25 mouse cellular contexts compared by ENCODE assay signal in genomic region chr19:45159991-45160390, GRCm38 (mm10). TPM values are rescaled to one million over a fixed set of nuclear protein-coding genes. Genes with fewer than 3 reads are reported as not detected.
A peak's percentile ranks its signal among the peaks of the same experiment; 100 is the strongest.
DNase-seq lines count a peak whose midpoint lies in the region; ATAC-seq and TF ChIP-seq lines count a peak whose summit lies in the region.
"Had no signal": no experiment of that assay in that cellular context is flagged by ENCODE, and none has a peak within 500 bp of the region (broad histone marks: within the 10 kb centered on the region; RNA-seq: fewer than 3 reads in every experiment).

No protein-coding gene starts in this region.

- no peak for TF ChIP-seq CTCF in hindbrain, postnatal 0 days (IDR thresholded peaks at IDR 0.05; ENCODE audit: low read depth)

- no peaks in the 10 kb centered on the region for H3K4me1 ChIP-seq in hindbrain, embryonic 11.5 days (replicated peaks; ENCODE audit: control insufficient read depth, insufficient read depth, low read length)
- H3K4me1 ChIP-seq in hindbrain, postnatal 0 days (ENCODE audit: insufficient read depth, low read length), result no peaks in the 10 kb centered on the region
- H3K4me1 ChIP-seq in midbrain, embryonic 11.5 days (ENCODE audit: control insufficient read depth, insufficient read depth, low read length), result no peaks in the 10 kb centered on the region
- H3K4me1 ChIP-seq in midbrain, embryonic 16.5 days (ENCODE audit: control insufficient read depth, insufficient read depth, low read length), result no peaks in the 10 kb centered on the region
- peaks cover 10% of the 10 kb centered on the region for H3K4me1 ChIP-seq in embryonic facial prominence, embryonic 10.5 days
- peaks cover 17% of the 10 kb centered on the region; the same call in 1 of the 2 replicates for H3K4me1 ChIP-seq in kidney, embryonic 15.5 days

- H3K27me3 ChIP-seq in hindbrain, embryonic 11.5 days (ENCODE audit: control insufficient read depth, insufficient read depth, low read length), result peaks cover 98% of the 10 kb centered on the region
- H3K27me3 ChIP-seq in hindbrain, postnatal 0 days (ENCODE audit: insufficient read depth, low read length), result peaks cover 96% of the 10 kb centered on the region
- peaks cover 99% of the 10 kb centered on the region for H3K27me3 ChIP-seq in midbrain, embryonic 11.5 days (ENCODE audit: control insufficient read depth, insufficient read depth, low read length)
- H3K27me3 ChIP-seq in midbrain, embryonic 16.5 days (ENCODE audit: control insufficient read depth, insufficient read depth, low read depth, low read length), result peaks cover 95% of the 10 kb centered on the region
- peaks cover 100% of the 10 kb centered on the region for H3K27me3 ChIP-seq in embryonic facial prominence, embryonic 10.5 days (replicated peaks; ENCODE audit: low read depth, poor library complexity, severe bottlenecking)
- H3K27me3 ChIP-seq in kidney, embryonic 15.5 days, result peaks cover 100% of the 10 kb centered on the region

- no peak for ATAC-seq in hindbrain, embryonic 11.5 days (ENCODE audit: low FRiP score)
- no peak for ATAC-seq in hindbrain, postnatal 0 days
- ATAC-seq in midbrain, embryonic 11.5 days (ENCODE audit: low FRiP score), result no peak
- no peak for ATAC-seq in midbrain, embryonic 16.5 days
- ATAC-seq in kidney, embryonic 15.5 days (replicated peaks; ENCODE audit: low FRiP score), result no peak
- ATAC-seq: activated CD4-positive, CD25-positive, alpha-beta regulatory T cell, adult 4 months; CD4-positive, CD25-positive, alpha-beta regulatory T cell, adult 4 months had no signal

- peak; percentile 39 for DNase-seq in hindbrain, embryonic 11.5 days (ENCODE audit: low spot score)
- no peak for DNase-seq in hindbrain, postnatal 0 days (ENCODE audit: low spot score)
- DNase-seq in midbrain, embryonic 11.5 days (ENCODE audit: low spot score, missing footprints), result peak; percentile 91
- peak; percentile 32 for DNase-seq in embryonic facial prominence, embryonic 10.5 days (ENCODE audit: low spot score)
- DNase-seq: adrenal gland, adult 2 months; adrenal gland, adult 8-10 months; adrenal gland, postnatal 10 days; adrenal gland, postnatal 14 days; adrenal gland, postnatal 25 days; adrenal gland, postnatal 36 days; B cell, adult 2 months; cerebellum, adult 11 months; cerebellum, adult 11-12 months; cerebellum, adult 18-20 months had no signal

- no peaks in the 10 kb centered on the region for H3K36me3 ChIP-seq in hindbrain, embryonic 11.5 days (ENCODE audit: control insufficient read depth, insufficient read depth, low read length)
- no peaks in the 10 kb centered on the region for H3K36me3 ChIP-seq in hindbrain, postnatal 0 days (ENCODE audit: insufficient read depth, low read length)
- H3K36me3 ChIP-seq in midbrain, embryonic 11.5 days (ENCODE audit: control insufficient read depth, insufficient read depth, low read length), result no peaks in the 10 kb centered on the region
- H3K36me3 ChIP-seq in midbrain, embryonic 16.5 days (ENCODE audit: control insufficient read depth, insufficient read depth, low read length), result no peaks in the 10 kb centered on the region
- no peaks in the 10 kb centered on the region for H3K36me3 ChIP-seq in embryonic facial prominence, embryonic 10.5 days (replicated peaks)
- no peaks in the 10 kb centered on the region for H3K36me3 ChIP-seq in kidney, embryonic 15.5 days
- H3K36me3 ChIP-seq: G1E had no signal

- H3K9ac ChIP-seq in hindbrain, embryonic 11.5 days (ENCODE audit: low read depth, low read length), result no peak overlapping the region
- H3K9ac ChIP-seq in hindbrain, postnatal 0 days (replicated peaks; ENCODE audit: low read length), result no peak overlapping the region
- H3K9ac ChIP-seq in midbrain, embryonic 11.5 days (ENCODE audit: low read length), result no peak overlapping the region
- no peak overlapping the region for H3K9ac ChIP-seq in midbrain, embryonic 16.5 days (ENCODE audit: low read depth, low read length)
- H3K9ac ChIP-seq in kidney, embryonic 15.5 days, result no peak overlapping the region

- H3K4me3 ChIP-seq in hindbrain, embryonic 11.5 days (ENCODE audit: low read depth, low read length), result no peak overlapping the region
- no peak overlapping the region for H3K4me3 ChIP-seq in hindbrain, postnatal 0 days (ENCODE audit: low read length)
- no peak overlapping the region for H3K4me3 ChIP-seq in midbrain, embryonic 11.5 days (ENCODE audit: low read depth, low read length)
- no peak overlapping the region for H3K4me3 ChIP-seq in midbrain, embryonic 16.5 days (ENCODE audit: low read depth, low read length)
- no peak overlapping the region for H3K4me3 ChIP-seq in embryonic facial prominence, embryonic 10.5 days
- H3K4me3 ChIP-seq in kidney, embryonic 15.5 days (replicated peaks), result no peak overlapping the region

- 2% methylated on average over 5 of the region's 5 CpGs for WGBS in hindbrain, embryonic 11.5 days
- 5% methylated on average over 5 of the region's 5 CpGs for WGBS in hindbrain, postnatal 0 days
- under 1% methylated on average over 5 of the region's 5 CpGs for WGBS in midbrain, embryonic 11.5 days
- 2% methylated on average over 5 of the region's 5 CpGs for WGBS in midbrain, embryonic 16.5 days
- WGBS in embryonic facial prominence, embryonic 10.5 days, result 1% methylated on average over 5 of the region's 5 CpGs
- 2% methylated on average over 5 of the region's 5 CpGs for WGBS in kidney, embryonic 15.5 days

- H3K27ac ChIP-seq in hindbrain, embryonic 11.5 days (ENCODE audit: low read depth, low read length), result no peak overlapping the region
- H3K27ac ChIP-seq in hindbrain, postnatal 0 days, result no peak overlapping the region
- H3K27ac ChIP-seq in midbrain, embryonic 11.5 days (ENCODE audit: low read depth, low read length), result no peak overlapping the region
- no peak overlapping the region for H3K27ac ChIP-seq in midbrain, embryonic 16.5 days (ENCODE audit: low read length)
- no peak overlapping the region for H3K27ac ChIP-seq in embryonic facial prominence, embryonic 10.5 days (replicated peaks)
- no peak overlapping the region for H3K27ac ChIP-seq in kidney, embryonic 15.5 days

- no peaks in the 10 kb centered on the region for H3K9me3 ChIP-seq in hindbrain, embryonic 11.5 days (ENCODE audit: control insufficient read depth, low read length)
- H3K9me3 ChIP-seq in hindbrain, postnatal 0 days (ENCODE audit: low read length), result no peaks in the 10 kb centered on the region
- H3K9me3 ChIP-seq in midbrain, embryonic 11.5 days (ENCODE audit: control insufficient read depth, low read length), result no peaks in the 10 kb centered on the region
- H3K9me3 ChIP-seq in midbrain, embryonic 16.5 days (replicated peaks; ENCODE audit: control insufficient read depth, low read length, poor library complexity, severe bottlenecking), result no peaks in the 10 kb centered on the region
- no peaks in the 10 kb centered on the region for H3K9me3 ChIP-seq in embryonic facial prominence, embryonic 10.5 days
- no peaks in the 10 kb centered on the region for H3K9me3 ChIP-seq in kidney, embryonic 15.5 days (replicated peaks)
- H3K9me3 ChIP-seq: G1E had no signal

- H3K4me2 ChIP-seq in hindbrain, embryonic 11.5 days (replicated peaks; ENCODE audit: low read depth, low read length), result no peak overlapping the region
- no peak overlapping the region for H3K4me2 ChIP-seq in hindbrain, postnatal 0 days (ENCODE audit: low read depth, low read length)
- H3K4me2 ChIP-seq in midbrain, embryonic 11.5 days, result no peak overlapping the region
- no peak overlapping the region for H3K4me2 ChIP-seq in midbrain, embryonic 16.5 days (ENCODE audit: low read length)
- H3K4me2 ChIP-seq in kidney, embryonic 15.5 days, result no peak overlapping the region

RNA-seq across cellular contexts. Expression of gene Tlx1, which starts 9.5 kb away (rescaled TPM):
- 2.2 and 4.0 TPM in 2 replicates for polyA plus RNA-seq in hindbrain, embryonic 11.5 days (2014; fragmentation: Nextera tagmentation; extraction: Ambion mirVana)
- 0.61 and 1.2 TPM in 2 replicates for total RNA-seq in hindbrain, postnatal 0 days (2014; rRNA removed)
- polyA plus RNA-seq in hindbrain, postnatal 0 days (2015; fragmentation: Nextera tagmentation; extraction: Ambion mirVana), result 0.61 and 0.93 TPM in 2 replicates
- polyA plus RNA-seq in midbrain, embryonic 11.5 days (2014; fragmentation: Nextera tagmentation; extraction: Ambion mirVana), result 0.27 and 0.32 TPM in 2 replicates
- polyA plus RNA-seq in midbrain, embryonic 16.5 days (2015; fragmentation: Nextera tagmentation; extraction: Ambion mirVana), result not detected in 2 replicates
- polyA plus RNA-seq in embryonic facial prominence, embryonic 10.5 days (2016; fragmentation: Nextera tagmentation; extraction: Ambion mirVana), result 3.1 and 3.3 TPM in 2 replicates
- polyA plus RNA-seq in kidney, embryonic 15.5 days (2015; fragmentation: Nextera tagmentation; extraction: Ambion mirVana), result not detected in 2 replicates
- total RNA-seq: adrenal gland, adult 18-20 months; adrenal gland, adult 2 months; adrenal gland, adult 8-10 months; adrenal gland, postnatal 25 days; adrenal gland, postnatal 36 days; adrenal gland, postnatal 4 days; CH12.LX; MEL had no signal
- polyA plus RNA-seq: activated CD4-positive, CD25-positive, alpha-beta regulatory T cell, adult 4 months; adrenal gland, adult 2 months; C2C12; CD4-positive, CD25-positive, alpha-beta regulatory T cell, adult 4 months; G1E; Patski had no signal
